Mouse (Mus musculus): Measurements from ENCODE around the gene Thrap3.
"Not testable (repeated sequence)": the region's sequence is repeated elsewhere in the genome, so short reads cannot be mapped to it uniquely, and the experiment has no call there.

Thrap3 gene

DNA sequence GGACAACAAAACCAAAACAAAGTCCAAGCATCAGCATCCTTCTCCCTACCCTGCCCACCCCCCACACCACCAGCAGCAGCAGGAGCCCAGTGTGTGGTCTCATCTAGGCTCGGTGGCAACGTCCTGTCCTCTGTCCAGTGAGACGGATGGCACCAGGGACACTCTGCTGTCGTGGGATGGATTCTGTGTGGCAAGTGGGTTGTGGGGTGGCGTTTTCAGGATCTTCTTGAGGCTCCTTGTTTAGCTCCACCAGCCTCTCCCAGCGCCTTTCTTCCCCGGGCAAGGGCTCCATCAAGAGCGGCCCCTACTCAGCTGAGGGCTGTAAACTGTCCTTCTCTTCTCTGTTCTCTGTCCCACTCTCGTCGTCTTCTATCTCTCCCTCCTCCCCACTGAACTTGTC is 37.5 kb downstream of the Thrap3 start:
- not testable (repeated sequence) for DNase-seq (ENCODE audit: low spot score)

DNA sequence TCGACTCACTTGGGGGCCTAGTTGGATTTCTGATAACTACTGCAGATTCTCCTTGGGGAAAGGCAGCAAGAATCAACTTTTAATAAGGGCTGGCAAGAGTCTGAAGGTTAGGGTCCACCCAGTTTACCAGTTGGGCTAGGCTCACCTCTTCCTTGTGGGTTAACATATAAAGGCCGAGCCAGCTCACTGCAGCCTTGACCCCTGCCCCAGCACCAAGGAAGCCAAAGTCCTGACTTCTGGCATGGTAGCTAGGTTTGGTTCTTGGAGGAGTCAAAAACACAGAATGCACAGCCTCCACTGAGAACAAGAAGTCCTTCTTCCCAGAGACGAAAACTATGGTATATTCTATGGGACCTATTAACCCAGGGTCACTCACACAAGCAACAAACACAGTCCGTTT is 38.9 kb downstream of the Thrap3 start:
- DNase-seq (ENCODE audit: low spot score) = no peak

- DNase-seq (ENCODE audit: low spot score) = peak; percentile 47
These were observed 39.4 kb downstream of the Thrap3 start, which contains the start of gene Sh3d21 for GRCm38 (mm10) chr4:126163067-126163659. Gene Sh3d21 (minus strand): TSS chr4:126163491.

DNA sequence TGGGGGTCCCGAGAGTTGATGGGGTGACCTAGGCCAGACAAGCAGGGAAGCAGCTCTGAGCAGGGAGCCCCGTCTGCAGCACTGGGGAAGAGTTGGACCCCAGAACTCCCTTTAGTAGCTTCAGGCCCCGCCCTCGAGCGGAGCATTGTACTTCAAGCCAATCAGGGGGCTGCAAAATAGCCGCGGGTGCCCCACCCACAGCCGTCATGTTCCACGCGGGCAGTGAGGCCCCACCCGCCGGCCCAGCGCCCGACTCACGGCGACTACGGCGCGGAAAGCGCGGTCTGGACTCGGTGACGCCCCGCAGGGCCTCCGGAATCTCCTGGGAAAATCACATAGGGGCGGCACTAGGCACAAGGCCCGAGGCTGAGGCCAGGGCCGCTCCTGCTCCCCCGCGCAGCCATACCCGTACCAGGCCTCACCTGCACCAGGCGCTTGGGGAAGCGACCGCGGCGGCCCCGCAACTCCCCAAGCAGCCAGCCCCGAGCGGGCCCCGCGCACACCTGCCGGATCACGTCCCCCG is 40.0 kb downstream of the Thrap3 start:
- peak; percentile 95 for DNase-seq (ENCODE audit: low spot score)

DNA sequence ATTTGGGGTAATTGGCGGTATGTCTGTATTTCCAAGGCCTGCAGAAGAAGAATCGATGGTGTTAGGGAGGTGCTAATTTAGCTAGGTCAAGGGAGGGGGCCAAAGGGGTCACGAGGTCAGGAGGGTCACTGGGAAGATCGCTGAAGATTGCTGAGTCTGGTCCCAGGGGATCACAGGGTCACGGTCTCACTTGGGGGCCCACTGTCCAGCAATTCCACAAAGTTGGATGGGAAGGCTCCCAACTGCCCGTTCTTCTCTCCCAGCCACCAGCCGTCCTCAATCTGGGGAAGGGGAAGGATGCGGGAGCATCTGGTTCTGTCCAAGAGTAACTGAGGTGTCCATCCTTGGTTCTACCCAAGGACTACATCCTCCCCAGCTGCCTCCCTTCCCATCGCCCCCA is 40.6 kb downstream of the Thrap3 start:
- no peak for DNase-seq (ENCODE audit: low spot score)

DNA sequence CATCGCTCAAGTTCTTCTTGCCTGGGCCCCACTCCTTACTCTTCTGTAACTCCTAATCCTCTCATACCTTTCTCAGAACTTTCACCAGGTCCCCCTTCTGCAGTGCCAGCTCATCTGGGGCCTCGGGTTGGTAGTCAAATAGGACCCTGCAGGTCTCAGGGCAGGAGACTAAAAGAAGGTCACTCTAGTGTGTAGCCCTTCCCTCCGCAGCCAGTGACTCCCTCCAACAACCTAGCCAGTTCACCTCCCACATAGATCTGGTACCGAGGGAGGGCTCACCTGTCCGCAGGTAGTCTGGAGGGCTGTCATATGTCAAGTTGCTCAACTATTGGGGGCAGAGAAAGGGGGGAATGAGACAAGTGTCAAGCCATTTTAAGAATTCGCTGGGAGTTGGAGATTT is 41.1 kb downstream of the Thrap3 start:
- DNase-seq (ENCODE audit: low spot score) = no peak

DNA sequence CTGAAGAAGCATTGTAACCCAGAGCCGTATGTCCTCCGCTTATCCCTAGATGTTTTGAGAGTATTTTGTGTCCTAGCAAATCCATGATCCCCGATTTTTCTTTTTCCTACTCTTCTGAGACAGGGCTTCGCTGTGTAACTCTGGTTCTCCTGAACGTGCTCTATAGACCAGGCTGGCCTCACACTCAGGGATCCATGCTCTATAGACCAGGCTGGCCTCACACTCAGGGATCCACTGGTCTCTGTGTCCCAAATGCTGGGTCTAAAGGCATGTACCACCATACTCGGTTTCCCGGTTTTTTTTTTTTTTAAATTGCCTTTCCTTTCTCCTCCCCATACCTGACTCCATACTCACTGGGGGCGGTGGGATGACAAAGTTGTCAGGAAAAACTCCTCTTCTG is 41.6 kb downstream of the Thrap3 start:
- no peak for DNase-seq (ENCODE audit: low spot score)

DNA sequence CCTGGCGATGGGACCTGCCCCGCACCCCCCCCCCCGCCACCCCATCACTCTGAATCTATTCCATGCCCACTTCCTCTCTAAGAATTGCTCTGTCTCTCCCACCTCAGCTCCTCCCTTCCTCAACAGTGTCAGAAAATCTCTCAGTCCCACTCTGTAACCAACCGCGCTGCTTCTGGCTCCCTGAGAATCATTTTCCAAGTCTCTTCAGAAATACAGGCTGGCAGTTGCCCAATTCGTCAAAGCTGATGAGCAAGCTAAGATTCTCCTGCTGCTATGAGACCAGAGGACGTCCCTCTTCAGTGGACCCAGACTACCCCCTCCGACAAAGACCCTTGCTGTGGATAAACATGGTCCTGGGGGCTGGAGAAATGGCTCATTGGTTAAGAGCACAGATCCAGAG is 43.1 kb downstream of the Thrap3 start:
- DNase-seq (ENCODE audit: low spot score) = no peak

- no peak for DNase-seq (ENCODE audit: low spot score)
These were observed 45.0 kb downstream of the Thrap3 start for GRCm38 (mm10) chr4:126157562-126157961.

DNA sequence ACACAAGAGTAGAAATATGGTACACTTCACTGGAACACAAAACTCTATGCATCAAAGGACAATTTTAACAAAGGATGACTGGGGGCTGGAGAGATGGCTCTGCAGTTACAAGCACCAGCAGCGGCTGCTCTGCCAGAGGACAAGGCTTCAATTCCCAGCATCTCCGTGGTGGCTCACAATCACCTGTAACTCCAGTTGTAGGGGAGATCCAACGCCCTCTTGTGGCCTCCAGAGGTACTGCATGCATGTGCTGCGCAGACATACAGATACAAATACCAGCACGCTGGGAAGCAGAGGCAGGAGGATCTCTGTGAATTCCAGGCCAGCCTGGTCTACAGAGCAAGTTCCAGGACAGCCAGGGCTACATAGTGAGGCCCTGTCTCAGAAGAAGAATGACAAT is 45.9 kb downstream of the Thrap3 start:
- no peak for DNase-seq (ENCODE audit: low spot score)

DNA sequence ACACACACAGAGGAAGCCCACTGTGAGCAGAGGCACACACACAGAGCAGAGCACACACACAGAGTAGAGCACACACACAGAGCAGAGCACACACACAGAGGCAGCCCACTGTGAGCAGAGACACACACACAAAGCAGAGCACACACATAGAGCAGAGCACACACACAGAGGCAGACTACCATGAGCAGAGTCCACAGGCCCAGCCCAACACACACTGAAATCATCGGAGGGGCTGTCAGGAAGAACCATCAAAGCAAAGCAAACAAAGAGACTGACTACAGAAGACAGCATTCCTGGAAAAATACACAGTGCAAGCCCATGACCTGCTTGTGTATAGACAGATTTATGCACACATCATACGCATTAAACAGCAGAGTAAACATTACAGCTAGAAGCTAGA is 46.7 kb downstream of the Thrap3 start:
- no peak for DNase-seq (ENCODE audit: low spot score)

GRCm38 (mm10) chr4:126155183-126155582 is 47.4 kb downstream of the Thrap3 start:
- DNase-seq (ENCODE audit: low spot score) = peak; percentile 66

DNA sequence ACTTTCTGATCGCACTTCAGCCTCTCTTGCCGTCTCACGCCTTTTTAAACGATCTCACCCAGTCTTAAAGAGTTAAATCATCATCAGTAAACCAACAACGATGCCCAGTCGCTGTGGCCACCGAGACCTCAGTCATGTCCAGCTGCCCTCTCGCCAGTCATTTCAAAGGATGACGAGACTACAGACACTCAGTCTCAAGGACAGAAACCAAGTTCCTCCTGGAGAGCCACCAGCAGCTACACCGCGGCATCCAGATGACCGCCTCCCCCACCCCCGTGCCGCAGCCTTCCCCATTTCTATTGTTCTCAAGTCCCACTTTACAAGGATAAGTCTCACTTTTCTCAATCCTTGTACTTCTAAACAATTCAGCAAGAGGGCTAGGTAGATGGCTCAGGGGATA is 49.7 kb downstream of the Thrap3 start:
- DNase-seq (ENCODE audit: low spot score) = no peak

GRCm38 (mm10) chr4:126151701-126152440 is 50.7 kb downstream of the Thrap3 start:
- DNase-seq (ENCODE audit: low spot score) = no peak

GRCm38 (mm10) chr4:126150949-126151320 is 51.6 kb downstream of the Thrap3 start:
- DNase-seq (ENCODE audit: low spot score) = no peak

GRCm38 (mm10) chr4:126150297-126150948 is 52.1 kb downstream of the Thrap3 start:
- peak; percentile 85 for DNase-seq (ENCODE audit: low spot score)

DNA sequence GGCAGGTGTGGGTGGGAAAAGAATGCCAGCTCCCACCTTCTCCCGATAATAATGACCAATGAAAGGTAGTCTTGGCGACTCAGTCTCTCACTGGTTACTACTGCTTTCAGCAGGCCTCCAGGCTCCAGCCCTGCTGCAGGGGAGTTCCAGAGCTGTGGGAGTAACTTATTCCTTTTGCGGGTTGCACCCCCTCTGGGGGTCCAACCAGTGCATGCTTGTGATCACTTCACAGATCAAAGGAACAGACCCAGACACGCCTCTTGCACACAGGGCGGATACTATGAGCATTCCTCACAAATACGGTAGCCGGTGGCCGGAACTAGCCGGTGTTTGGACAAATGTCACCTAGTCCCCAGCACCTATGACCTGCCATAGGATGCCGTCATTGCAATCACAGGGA is 52.8 kb downstream of the Thrap3 start:
- no peak for DNase-seq (ENCODE audit: low spot score)

DNA sequence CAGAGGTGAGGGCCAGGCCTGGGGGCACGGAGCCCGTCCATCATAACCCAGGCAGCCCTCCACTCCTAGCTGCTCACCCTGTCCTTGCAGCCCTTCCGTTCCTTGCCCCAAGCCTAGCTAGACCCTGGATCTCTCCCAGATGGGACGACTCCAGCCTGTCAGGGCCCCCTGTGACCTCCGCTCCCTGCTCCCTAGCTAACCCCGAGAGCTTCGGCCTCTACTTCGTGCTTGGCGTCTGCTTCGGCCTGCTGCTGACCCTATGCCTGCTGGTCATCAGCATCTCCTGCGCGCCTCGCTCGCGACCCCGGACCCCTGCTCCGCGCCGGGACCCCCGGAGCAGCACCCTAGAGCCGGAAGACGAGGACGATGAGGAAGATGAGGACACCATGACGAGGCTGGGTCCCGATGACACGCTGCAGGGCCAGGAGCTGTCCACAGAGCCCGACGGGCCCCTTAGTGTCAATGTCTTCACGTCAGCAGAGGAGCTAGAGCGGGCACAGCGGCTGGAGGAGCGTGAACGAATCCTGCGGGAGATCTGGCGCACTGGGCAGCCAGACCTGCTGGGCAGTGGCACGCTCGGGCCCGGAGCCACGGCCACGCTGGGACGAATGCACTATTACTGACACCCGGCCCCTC is 53.4 kb downstream of the Thrap3 start:
- DNase-seq (ENCODE audit: low spot score) = no peak

DNA sequence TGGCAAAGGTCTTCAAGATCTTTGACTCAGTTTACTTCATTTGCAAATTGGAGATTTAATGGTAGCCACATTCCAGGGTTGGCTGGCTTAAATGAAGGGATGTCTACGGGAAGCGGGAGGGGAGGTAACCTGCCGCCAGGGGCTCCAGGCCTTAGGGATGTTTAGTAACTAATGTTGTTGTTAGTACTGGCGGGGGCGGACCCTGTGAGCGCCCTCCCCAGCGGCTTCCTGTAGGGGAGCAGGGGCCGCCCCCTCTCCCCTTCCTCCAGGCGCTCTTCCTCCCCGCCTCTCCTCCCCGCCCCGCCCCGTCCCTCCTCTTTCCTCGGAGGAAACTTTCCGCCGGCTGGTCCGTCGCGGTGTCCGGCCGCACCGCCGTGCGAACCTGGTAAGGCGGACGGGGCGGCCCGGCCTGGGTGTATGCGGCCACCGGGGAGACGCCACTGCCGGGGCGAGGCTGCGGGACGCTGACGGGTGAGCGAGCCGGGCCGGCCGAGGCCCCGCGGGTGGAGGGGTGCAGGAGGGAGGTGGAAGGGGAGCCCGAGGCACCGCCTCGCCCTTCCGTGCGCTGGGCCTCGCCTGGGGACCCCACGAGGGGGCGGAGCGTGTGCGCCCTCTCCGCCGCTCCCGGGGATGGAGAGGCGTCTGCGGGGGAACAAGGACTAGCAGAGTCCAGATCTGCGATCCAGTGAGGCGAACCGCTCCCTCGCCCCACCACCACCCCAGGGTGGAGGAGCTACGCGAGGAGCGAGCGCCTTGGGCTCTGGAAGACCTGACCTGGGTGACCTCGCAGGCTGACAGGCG is 54.2 kb downstream of the Thrap3 start:
- DNase-seq (ENCODE audit: low spot score) = peak; percentile 82

DNA sequence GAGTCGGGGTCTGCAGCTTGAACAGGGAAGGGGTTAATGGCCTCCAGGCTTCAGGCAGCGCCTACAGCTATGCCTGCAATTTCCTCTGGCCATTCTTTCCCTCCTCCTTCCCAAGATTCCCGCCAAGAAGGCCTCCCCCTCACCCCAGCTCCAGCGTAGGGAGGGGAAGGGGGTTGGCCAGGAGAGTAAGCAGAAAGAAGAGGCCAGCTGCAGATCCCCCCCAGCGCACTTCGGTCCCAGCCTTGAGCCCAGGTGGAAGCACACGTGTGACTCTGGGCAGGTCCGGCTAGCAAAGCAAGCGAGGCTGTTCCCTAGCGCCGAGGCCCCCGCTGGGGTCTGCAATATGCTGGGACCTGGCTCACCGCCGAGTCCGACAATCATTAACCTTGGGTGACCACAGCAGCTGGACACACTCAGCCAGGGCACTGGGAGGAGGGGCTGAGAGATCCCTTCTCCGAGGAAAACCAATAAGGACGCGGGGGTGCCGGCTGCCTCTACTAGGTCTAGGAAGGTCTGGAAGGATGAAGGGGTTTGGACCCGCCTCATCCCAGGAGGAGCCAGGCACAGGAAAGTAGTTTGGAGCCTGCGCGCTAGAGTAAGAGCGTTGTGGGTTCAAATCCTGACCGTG is 54.9 kb downstream of the Thrap3 start, which contains the start of gene Eva1b:
TSS of gene Eva1b (plus strand) at position 212 of the 628 bp plus-strand sequence.
- peak; percentile 78 for DNase-seq (ENCODE audit: low spot score)

- DNase-seq (ENCODE audit: low spot score) = no peak
These were observed 55.5 kb downstream of the Thrap3 start for GRCm38 (mm10) chr4:126146974-126147532.
